In the genomic region with DNA sequence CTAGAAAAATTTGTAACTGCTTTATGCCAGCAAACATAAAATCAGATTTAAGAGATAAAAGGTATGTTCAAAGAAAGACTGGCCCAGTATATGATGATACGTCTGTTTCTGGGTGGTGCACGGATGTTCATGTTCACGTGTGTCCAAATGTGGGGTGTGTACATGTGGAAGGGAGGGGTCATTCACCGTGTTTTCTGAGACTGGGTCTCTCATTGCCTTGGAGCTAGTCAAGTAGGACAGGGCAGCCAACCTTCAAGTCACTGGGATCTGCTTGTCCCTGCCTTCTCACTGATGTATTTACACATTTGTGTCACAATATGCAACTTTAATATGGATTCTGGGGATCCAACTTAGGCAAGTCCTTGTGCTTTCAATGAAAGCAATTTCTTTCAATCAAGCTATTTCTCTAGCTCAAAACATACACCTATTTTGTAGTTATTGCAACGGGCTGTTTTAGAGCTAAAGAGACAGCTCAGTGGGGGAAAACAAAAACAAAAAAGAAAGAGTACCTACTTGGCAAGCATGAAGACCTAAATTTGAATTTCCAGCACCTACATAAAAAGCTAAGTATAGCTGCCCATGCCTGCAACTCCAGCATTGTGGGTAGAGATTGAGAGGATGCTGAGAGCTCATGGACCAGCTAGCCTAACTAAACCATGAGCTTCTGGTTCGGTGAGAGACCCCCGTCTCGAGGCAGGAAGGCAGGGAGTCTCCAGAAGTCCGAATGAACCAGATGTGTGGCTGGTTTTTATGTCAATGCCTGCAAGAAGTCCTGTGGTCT, we compare ENCODE assay signal across 17 mouse cellular contexts.
"Had no signal": no experiment of that assay in that cellular context is flagged by ENCODE, and none has a peak within 500 bp of the region (broad histone marks: within the 10 kb centered on the region; RNA-seq: fewer than 3 reads in every experiment).

No protein-coding gene starts in this region.

- H3K9me3 ChIP-seq: lung, embryonic 15.5 days; midbrain, embryonic 12.5 days; neural tube, embryonic 12.5 days; stomach, embryonic 15.5 days had no signal

- H3K4me3 ChIP-seq: lung, embryonic 15.5 days; megakaryocyte, embryonic 14.5 days; midbrain, embryonic 12.5 days; neural tube, embryonic 12.5 days; stomach, embryonic 15.5 days had no signal

- H3K4me1 ChIP-seq: lung, embryonic 15.5 days; midbrain, embryonic 12.5 days; neural tube, embryonic 12.5 days; stomach, embryonic 15.5 days had no signal

- H3K27ac ChIP-seq: lung, embryonic 15.5 days; macrophage; midbrain, embryonic 12.5 days; neural tube, embryonic 12.5 days; stomach, embryonic 15.5 days; stomach, postnatal 0 days had no signal

- H3K27me3 ChIP-seq: lung, embryonic 15.5 days; megakaryocyte, embryonic 14.5 days; midbrain, embryonic 12.5 days; neural tube, embryonic 12.5 days; stomach, embryonic 15.5 days had no signal

- DNase-seq: liver, postnatal 0 days; lung, adult 2 months; lung, postnatal 14 days; lung, postnatal 36 days; midbrain, embryonic 14.5 days; right cerebral cortex, postnatal 14 days; thymus, adult 2 months; thymus, postnatal 25 days; thymus, postnatal 4 days had no signal

- H3K36me3 ChIP-seq: lung, embryonic 15.5 days; midbrain, embryonic 12.5 days; neural tube, embryonic 12.5 days; stomach, embryonic 15.5 days had no signal

- H3K4me2 ChIP-seq: lung, embryonic 15.5 days; midbrain, embryonic 12.5 days; neural tube, embryonic 12.5 days; stomach, embryonic 15.5 days had no signal

- H3K9ac ChIP-seq: liver, postnatal 0 days; lung, embryonic 15.5 days; midbrain, embryonic 12.5 days; neural tube, embryonic 12.5 days; stomach, embryonic 15.5 days had no signal

- ATAC-seq: liver, postnatal 0 days; lung, postnatal 0 days had no signal
